Mouse (Mus musculus) liver, embryonic 14.5 days (tissue): Measurements from ENCODE around the gene Ank. TPM values are rescaled to one million over a fixed set of nuclear protein-coding genes. Genes with fewer than 3 reads are reported as not detected.
"Not testable (repeated sequence)": the region's sequence is repeated elsewhere in the genome, so short reads cannot be mapped to it uniquely, and the experiment has no call there.

Source experiments
- ATAC-seq: fragments of 200-750 bp; cut with Nextera tagmentation; 2 replicates; pipeline ENCODE4 v1.8.0; 2017; ENCODE audit warnings: moderate number of reproducible peaks, mild to moderate bottlenecking, moderate library complexity; ENCODE audit not compliant: insufficient read depth
- DNase-seq, 3 experiments: peaks; one replicate each; pipeline ENCODE4 v3.0.0-alpha.2; 2012 to 2013; ENCODE audit warnings: low read depth in 3 of 3, low spot score in 3 of 3
- H3K27ac ChIP-seq: fragments of 300-500 bp; sonication (generic); 2 replicates; pipeline ENCODE4 v1.5.1; 2014; ENCODE audit warnings: moderate library complexity, mild to moderate bottlenecking, control low read depth, inconsistent platforms
- H3K27me3 ChIP-seq: fragments of 300-500 bp; sonication (generic); 2 replicates; pipeline ENCODE4 v1.6.1; 2014; ENCODE audit warnings: mild to moderate bottlenecking, low read length, moderate library complexity; ENCODE audit not compliant: control insufficient read depth, insufficient read depth
- H3K36me3 ChIP-seq: fragments of 300-500 bp; sonication (generic); replicated peaks from 2 replicates; pipeline ENCODE4 v1.6.1; 2014; ENCODE audit warnings: low read depth; ENCODE audit not compliant: control insufficient read depth, insufficient read depth
- H3K4me1 ChIP-seq, 2 experiments: fragments of 200-500 bp in 1 of 2; fragments of 300-500 bp in 1 of 2; sonication (generic) in 1 of 2; replicated peaks; 2 replicates each; pipeline ENCODE4 v1.6.1; 2012 to 2014; ENCODE audit warnings: antibody characterized with exemption in 1 of 2, inconsistent platforms in 1 of 2, low read length in 1 of 2; ENCODE audit not compliant: control insufficient read depth in 2 of 2, insufficient read depth in 2 of 2
- H3K4me2 ChIP-seq: fragments of 300-500 bp; sonication (generic); 2 replicates; pipeline ENCODE4 v1.6.1; 2014; ENCODE audit warnings: low read depth, mild to moderate bottlenecking, control low read depth, moderate library complexity
- H3K4me3 ChIP-seq, 2 experiments: fragments of 200-500 bp in 1 of 2; fragments of 300-500 bp in 1 of 2; sonication (generic) in 1 of 2; 2 replicates each; pipeline ENCODE4 v1.5.1; 2012 to 2014; ENCODE audit warnings: low read depth in 2 of 2, low read length in 2 of 2, mild to moderate bottlenecking in 2 of 2, control low read depth in 1 of 2, inconsistent platforms in 1 of 2, moderate library complexity in 1 of 2; ENCODE audit not compliant: insufficient read depth in 1 of 2
- H3K9ac ChIP-seq: fragments of 300-500 bp; sonication (generic); replicated peaks from 2 replicates; pipeline ENCODE4 v1.6.1; 2014; ENCODE audit warnings: mild to moderate bottlenecking, control low read depth, moderate library complexity
- H3K9me3 ChIP-seq: fragments of 300-500 bp; sonication (generic); 2 replicates; pipeline ENCODE4 v1.6.1; 2016; ENCODE audit warnings: low read length, mixed read lengths; ENCODE audit not compliant: control insufficient read depth
- CTCF ChIP-seq: IDR thresholded peaks from 2 replicates; pipeline ENCODE4 v1.5.1; 2016; ENCODE audit warnings: antibody characterized with exemption, low read depth, control low read depth
- EP300 ChIP-seq: IDR thresholded peaks from 2 replicates; pipeline ENCODE4 v1.6.1; 2016; ENCODE audit warnings: antibody characterized with exemption, low read depth
- WGBS: fragments of 180-500 bp; shearing (Covaris S2); extraction: QIAGEN DNeasy Blood & Tissue Kit; methylation state at CpG from one replicate; pipeline ENCODE4 v1.1.7; 2014; ENCODE audit not compliant: insufficient replicate concordance; 5-methylcytosine and 5-hydroxymethylcytosine counted together
- polyA plus RNA-seq, 2 experiments: library from polyadenylated mRNA; depleted of rRNA in 1 of 2; stranded (reverse) in 1 of 2; unstranded in 1 of 2; fragments of >200 nt; fragmentation: Nextera tagmentation in 1 of 2; extraction: Ambion mirVana in 1 of 2; gene quantifications; 2 replicates each; pipeline versions ENCODE4 v1.2.1 to v1.2.3; 2012 to 2014

Gene Ank
- polyA plus RNA-seq, 2 experiments, result 13.6 to 24.6 TPM

DNA sequence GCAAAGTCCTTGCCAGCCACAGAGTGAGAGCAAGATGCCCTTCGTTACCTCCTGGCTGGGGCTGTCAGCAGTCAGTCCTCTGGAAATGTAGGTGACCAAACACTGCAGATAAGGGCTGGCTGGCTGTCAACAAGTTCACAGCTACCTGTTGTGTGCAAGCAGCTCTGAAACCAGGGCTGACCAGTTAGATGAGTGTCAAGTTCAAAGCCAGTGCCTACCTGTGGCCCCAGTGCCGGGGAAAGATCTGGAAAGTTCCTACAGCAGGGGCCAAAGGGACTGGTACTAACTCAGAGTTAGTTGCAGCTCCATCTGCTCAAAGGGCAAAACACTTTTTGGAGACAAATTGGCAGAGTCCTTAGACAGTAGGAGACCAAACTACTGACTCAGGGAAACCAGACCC is 9.5 kb upstream of the Ank start:
- H3K4me1 ChIP-seq, result peaks cover 0 to 8% of the 10 kb centered on the region in 2 experiments; a peak in 3 of 4 replicates
- DNase-seq (no peak), ATAC-seq (no peak)
- H3K4me2 ChIP-seq, result no peak overlapping the region
- no peak overlapping the region for H3K27ac ChIP-seq
- H3K9me3 ChIP-seq, result no peaks in the 10 kb centered on the region
- TF ChIP-seq EP300 (no peak), CTCF (no peak)
- H3K27me3 ChIP-seq, result no peaks in the 10 kb centered on the region
- H3K9ac ChIP-seq, result no peak overlapping the region
- H3K36me3 ChIP-seq, result no peaks in the 10 kb centered on the region
- WGBS, result 74% methylated on average over 2 of the region's 2 CpGs
- H3K4me3 ChIP-seq, result no peak overlapping the region

DNA sequence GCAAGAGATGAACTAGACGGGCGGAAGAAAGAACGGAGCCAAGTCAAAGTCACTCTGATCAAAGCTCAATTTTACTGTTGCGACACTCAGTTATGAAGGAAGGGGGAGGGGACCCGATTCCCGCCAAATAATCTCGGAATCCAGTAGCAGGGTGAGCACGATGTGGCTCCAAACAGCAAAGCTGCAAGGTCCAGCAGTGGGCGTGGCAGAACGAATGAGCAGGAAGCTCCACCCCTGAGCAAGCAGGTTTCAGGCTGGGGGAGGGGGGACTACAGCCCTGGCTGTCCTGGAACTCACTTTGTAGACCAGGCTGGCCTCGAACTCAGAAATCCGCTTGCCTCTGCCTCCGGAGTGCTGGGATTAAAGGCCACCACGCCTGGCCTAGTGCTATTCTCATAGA is 6.7 kb upstream of the Ank start:
- H3K36me3 ChIP-seq, H3K4me1 ChIP-seq, H3K27ac ChIP-seq, H3K4me3 ChIP-seq, H3K27me3 ChIP-seq, H3K9ac ChIP-seq, DNase-seq, ATAC-seq, H3K9me3 ChIP-seq, H3K4me2 ChIP-seq: not testable (repeated sequence)
- WGBS, result 39% methylated on average over 14 of the region's 14 CpGs

DNA sequence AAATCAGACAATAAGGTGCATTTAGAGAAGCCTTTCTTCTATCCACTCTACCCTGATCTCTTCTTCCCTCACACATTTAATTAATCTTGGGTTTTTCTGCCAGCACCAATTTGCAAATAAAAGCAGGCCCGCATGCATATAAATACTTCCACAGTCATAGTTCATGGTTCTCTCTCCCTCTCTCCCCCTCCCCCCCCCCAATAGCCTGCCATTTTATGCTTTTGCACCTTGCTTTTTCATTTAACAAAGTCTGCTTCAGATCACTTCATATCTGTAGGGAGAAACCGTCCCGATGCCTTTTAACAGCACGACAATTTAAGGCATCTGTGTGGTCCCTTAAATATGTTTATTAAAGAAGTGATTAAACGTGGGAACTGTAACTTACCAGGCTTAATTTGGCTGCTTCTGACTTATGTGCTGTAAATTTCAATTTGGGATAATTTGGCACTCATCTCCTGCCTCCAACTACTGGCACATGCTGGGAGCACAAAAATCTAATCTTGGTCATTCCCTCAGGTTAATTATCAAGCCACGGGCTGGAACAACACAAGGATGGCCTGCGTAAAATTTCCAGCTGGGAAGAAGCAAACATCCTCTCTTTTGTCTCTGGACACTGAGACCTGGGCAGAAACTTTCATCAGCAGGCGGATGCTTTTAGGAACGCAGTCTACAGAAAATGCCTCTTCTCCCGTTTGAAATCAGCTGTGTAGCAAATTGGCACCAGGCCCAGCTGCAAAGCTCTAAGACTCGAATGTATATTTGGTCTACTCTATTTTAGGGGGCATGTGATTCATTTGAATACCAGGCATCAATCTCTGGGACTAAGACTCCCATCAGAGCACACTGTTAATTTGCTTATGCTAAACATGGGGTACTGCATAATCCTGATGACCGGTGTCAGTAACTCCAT is 4.9 kb upstream of the Ank start:
- H3K4me1 ChIP-seq, result peaks cover 4 to 6% of the 10 kb centered on the region in 2 experiments; a peak in 3 of 4 replicates
- 73% methylated on average over 12 of the region's 12 CpGs for WGBS
- no peaks in the 10 kb centered on the region for H3K27me3 ChIP-seq
- H3K9ac ChIP-seq, result no peak overlapping the region
- DNase-seq (no peak), ATAC-seq (no peak)
- no peak overlapping the region for H3K4me3 ChIP-seq
- TF ChIP-seq CTCF, result no peak
- TF ChIP-seq EP300, result no peak
- H3K27ac ChIP-seq, result no peak overlapping the region
- no peak overlapping the region for H3K4me2 ChIP-seq
- H3K36me3 ChIP-seq, result no peaks in the 10 kb centered on the region
- H3K9me3 ChIP-seq, result no peaks in the 10 kb centered on the region

DNA sequence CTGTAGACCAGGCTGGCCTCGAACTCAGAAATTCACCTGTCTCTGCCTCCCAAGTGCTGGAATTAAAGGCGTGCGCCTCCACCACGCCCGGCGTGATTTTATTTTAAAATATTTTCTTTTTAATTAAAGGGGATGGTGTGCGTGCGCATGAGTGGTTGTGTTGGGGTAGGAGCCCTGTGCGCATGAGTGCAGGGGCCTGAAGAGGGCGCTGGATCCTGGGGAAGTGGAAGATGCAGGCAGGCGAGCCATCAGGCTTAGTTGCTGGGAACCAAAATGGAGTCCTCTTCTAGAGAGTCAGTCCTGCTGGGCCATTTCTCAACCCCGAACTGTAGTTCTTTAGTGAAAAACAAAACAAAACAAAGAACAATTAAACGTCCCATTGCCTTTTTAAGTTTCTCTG is 2.6 kb upstream of the Ank start:
- Histone ChIP-seq H3K4me3 (no peak overlapping the region), H3K4me2 (no peak overlapping the region), H3K9ac (no peak overlapping the region), H3K9me3 (no peaks in the 10 kb centered on the region), H3K27ac (no peak overlapping the region), H3K36me3 (no peaks in the 10 kb centered on the region), H3K27me3 (no peaks in the 10 kb centered on the region), H3K4me1 (peaks cover 9 to 15% of the 10 kb centered on the region in 2 experiments)
- peak; percentile 59 for TF ChIP-seq CTCF
- TF ChIP-seq EP300, result no peak
- ATAC-seq (no peak), DNase-seq (no peak)
- WGBS, result 86% methylated on average over 13 of the region's 13 CpGs

DNA sequence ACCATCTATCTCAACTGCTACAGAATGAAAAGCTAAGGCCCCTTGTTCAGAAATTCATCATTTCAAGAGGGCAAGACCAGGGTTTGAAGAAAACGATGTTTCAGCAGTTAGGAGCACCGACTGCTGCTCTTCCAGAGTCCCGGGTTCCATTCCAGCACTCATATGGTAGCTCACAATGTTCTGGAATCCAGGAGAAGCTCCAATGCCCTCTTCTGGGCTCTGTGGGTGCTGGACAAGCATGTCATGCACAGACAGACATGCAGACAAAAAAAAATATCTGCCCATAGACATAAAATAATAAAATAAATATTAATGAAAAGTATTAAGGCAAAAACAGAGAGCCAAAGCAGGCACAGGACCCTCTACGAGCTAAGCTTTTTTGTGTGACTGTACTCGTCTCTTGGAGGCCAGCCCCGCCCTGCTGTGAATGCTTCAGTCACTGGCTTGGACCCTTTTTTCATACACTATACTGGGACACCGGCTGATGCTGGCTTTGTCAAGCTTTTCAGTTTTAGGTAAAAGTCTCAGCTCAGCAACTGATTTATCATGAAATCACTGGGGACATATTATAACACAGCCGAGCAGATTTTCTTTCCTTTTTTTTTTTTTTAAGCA is 979 bp upstream of the Ank start:
- Histone ChIP-seq H3K9me3 (no peaks in the 10 kb centered on the region), H3K27me3 (no peaks in the 10 kb centered on the region), H3K27ac (no peak overlapping the region), H3K9ac (peak overlapping the region; percentile 53; the same call in 1 of the 2 replicates), H3K4me2 (peak overlapping the region; percentile 77), H3K36me3 (no peaks in the 10 kb centered on the region), H3K4me1 (peaks cover 21 to 25% of the 10 kb centered on the region in 2 experiments), H3K4me3 (peak overlapping the region; percentile 56 to 90; a peak in 3 of 4 replicates)
- ATAC-seq (no peak), DNase-seq (no peak)
- 34% methylated on average over 8 of the region's 8 CpGs for WGBS
- TF ChIP-seq CTCF (no peak), EP300 (no peak)
